Mouse (Mus musculus): ENCODE measurements at regions not wholly inside any gene's neighbourhood (a gene's known extent, or its start where the extent isn't known, plus 50 kb on each side); places are given as distances from the start of the nearest gene placed in this dataset.

GRCm38 (mm10) chr12:118352866-118353265 is 51.6 kb upstream of the Sp4 start:
- no peak overlapping the region for H3K4me3 ChIP-seq (replicated peaks)
- no peak for ATAC-seq (ENCODE audit: insufficient number of reproducible peaks, insufficient read depth, low FRiP score, low TSS enrichment, low read depth)
- H3K27me3 ChIP-seq = no peaks in the 10 kb centered on the region
- no peak overlapping the region for H3K27ac ChIP-seq
- no peaks in the 10 kb centered on the region for H3K4me1 ChIP-seq (replicated peaks)
- no peaks in the 10 kb centered on the region for H3K36me3 ChIP-seq
- no peaks in the 10 kb centered on the region for H3K9me3 ChIP-seq
- H3K9ac ChIP-seq (replicated peaks) = no peak overlapping the region
- no peak overlapping the region for H3K4me2 ChIP-seq
- WGBS = 72% methylated on average over 7 of the region's 7 CpGs

- Histone ChIP-seq H3K27me3 (no peaks in the 10 kb centered on the region), H3K36me3 (no peaks in the 10 kb centered on the region), H3K9me3 (no peaks in the 10 kb centered on the region), H3K27ac (no peak overlapping the region), H3K4me3 (replicated peaks) (no peak overlapping the region), H3K9ac (replicated peaks) (no peak overlapping the region), H3K4me1 (replicated peaks) (no peaks in the 10 kb centered on the region), H3K4me2 (no peak overlapping the region)
- no peak for ATAC-seq (ENCODE audit: insufficient number of reproducible peaks, insufficient read depth, low FRiP score, low TSS enrichment, low read depth)
Observed at GRCm38 (mm10) chr12:118351421-118351820, 50.2 kb upstream of the Sp4 start.

Measured in limb, embryonic 12.5 days (tissue).